Mouse (Mus musculus) heart, postnatal 36 days (tissue): ENCODE measurements around the gene Gm5286. TPM values are rescaled to one million over a fixed set of nuclear protein-coding genes. Genes with fewer than 3 reads are reported as not detected.
"Not testable (repeated sequence)": the region's sequence is repeated elsewhere in the genome, so short reads cannot be mapped to it uniquely, and the experiment has no call there.

Experiments
- DNase-seq, 2 experiments: peaks; one replicate each; pipeline ENCODE4 v3.0.0; 2021 to 2022
- intact Hi-C: fragments of 180-260 bp; cut with DNase I; formaldehyde crosslinking; loops from one replicate; pipeline ENCODE4 v1.15.1; 2025
- total RNA-seq, 2 experiments: library from RNA; stranded (reverse); gene quantifications; 2 replicates each; pipeline ENCODE4 v1.2.3; 2021

The Gm5286 gene
- not detected for total RNA-seq

DNA sequence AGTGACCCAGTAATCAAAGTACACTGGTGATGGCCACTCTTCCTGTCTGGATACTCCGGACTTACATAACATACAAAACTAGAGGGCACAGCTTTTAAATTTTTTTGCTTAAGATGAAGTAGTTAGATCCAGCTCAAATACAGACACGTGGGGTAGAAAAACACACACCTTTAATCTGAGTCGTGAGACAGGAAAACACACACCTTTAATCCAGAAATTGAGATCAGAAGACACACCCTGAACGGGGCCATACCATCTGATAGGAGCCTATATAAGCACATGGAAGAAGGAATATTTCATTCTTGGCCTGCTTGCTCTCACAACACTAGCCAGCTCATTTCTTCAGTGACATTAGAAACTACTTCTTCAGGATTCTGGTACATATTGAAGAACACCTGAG is at the start of gene Gm5286:
Gene Gm5286 (plus strand): TSS at position 301 of the 400 bp plus-strand sequence.
- DNase-seq, intact Hi-C loops: not testable (repeated sequence)

DNA sequence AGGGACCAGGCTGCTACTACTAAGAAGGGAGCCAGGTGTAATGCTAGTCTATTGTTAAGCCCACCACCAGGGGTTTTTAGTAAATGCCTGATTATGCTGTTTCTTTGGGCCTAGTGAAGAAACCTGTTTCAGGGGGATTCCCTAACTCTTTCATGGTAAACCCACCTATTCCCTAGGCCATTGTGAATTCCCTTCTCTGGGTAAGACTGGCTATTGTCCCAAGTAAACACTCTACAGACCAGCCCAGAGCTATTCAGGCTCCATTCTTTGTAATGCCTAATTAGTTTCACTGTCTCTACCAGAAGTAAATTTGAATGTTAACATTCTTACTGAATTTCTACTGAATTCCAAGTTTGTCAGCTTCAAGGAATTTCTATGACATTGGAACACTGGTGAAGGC is 29.2 kb upstream of the Gm5286 start:
- DNase-seq, intact Hi-C loops: not testable (repeated sequence)

DNA sequence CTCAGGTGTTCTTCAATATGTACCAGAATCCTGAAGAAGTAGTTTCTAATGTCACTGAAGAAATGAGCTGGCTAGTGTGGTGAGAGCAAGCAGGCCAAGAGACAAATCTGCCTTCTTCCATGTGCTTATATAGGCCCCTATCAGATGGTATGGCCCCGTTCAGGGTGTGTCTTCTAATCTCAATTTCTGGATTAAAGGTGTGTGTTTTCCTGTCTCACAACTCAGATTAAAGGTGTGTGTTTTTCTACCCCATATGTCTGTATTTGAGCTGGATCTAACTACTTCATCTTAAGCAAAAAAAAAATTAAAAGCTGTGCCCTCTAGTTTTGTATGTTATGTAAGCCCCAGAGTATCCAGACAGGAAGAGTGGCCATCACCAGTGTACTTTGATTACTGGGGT is 18.4 kb upstream of the Gm5286 start, which contains the start of gene Gm10696:
Gene Gm10696 (minus strand): TSS at position 101 of the 400 bp plus-strand sequence.
- intact Hi-C loops: not testable (repeated sequence)

More for the DNA sequence above, 18.4 kb upstream of the Gm5286 start, which contains the start of gene Gm10696:
- not testable (repeated sequence) for DNase-seq

Other genes starting within 250 kb of the Gm5286 start
- not detected for gene Tdpoz5, start 235.4 kb upstream of the Gm5286 start, total RNA-seq
- not detected for gene Gm9125, start 141.8 kb upstream of the Gm5286 start, total RNA-seq
- gene Gm10697, start 124.1 kb upstream of the Gm5286 start, total RNA-seq: not detected
- not detected for gene Gm10696, start 18.5 kb upstream of the Gm5286 start, total RNA-seq
- not detected for gene Gm4778, start 67.3 kb downstream of the Gm5286 start, total RNA-seq
- gene Them4, start 113.4 kb downstream of the Gm5286 start, total RNA-seq: 10 to 100 TPM; 13.7 to 15.6 TPM
- gene Them5, start 145.4 kb downstream of the Gm5286 start, total RNA-seq: not detected
- under 1 TPM in 1 of 2 experiments, not detected in 1; 0.27 TPM for gene C2cd4d, start 165.7 kb downstream of the Gm5286 start, total RNA-seq
- 10 to 100 TPM; 31.9 to 48.1 TPM for gene Rorc, start 176.1 kb downstream of the Gm5286 start, total RNA-seq
- under 1 TPM; 0.11 to 0.16 TPM for gene Lingo4, start 201.8 kb downstream of the Gm5286 start, total RNA-seq
- 1 to 10 TPM; 4.0 to 5.1 TPM for gene Tdrkh, start 216.6 kb downstream of the Gm5286 start, total RNA-seq
- gene Mrpl9, start 246.6 kb downstream of the Gm5286 start, total RNA-seq: 10 to 100 TPM; 68.6 to 74.2 TPM
- not detected for gene Oaz3, start 247.2 kb downstream of the Gm5286 start, total RNA-seq